Mouse (Mus musculus): Measurements from ENCODE around the gene Dlg2. TPM values are rescaled to one million over a fixed set of nuclear protein-coding genes. Genes with fewer than 3 reads are reported as not detected.

Dlg2 gene
- polyA plus RNA-seq, 1 experiment: 1.7 TPM

DNA sequence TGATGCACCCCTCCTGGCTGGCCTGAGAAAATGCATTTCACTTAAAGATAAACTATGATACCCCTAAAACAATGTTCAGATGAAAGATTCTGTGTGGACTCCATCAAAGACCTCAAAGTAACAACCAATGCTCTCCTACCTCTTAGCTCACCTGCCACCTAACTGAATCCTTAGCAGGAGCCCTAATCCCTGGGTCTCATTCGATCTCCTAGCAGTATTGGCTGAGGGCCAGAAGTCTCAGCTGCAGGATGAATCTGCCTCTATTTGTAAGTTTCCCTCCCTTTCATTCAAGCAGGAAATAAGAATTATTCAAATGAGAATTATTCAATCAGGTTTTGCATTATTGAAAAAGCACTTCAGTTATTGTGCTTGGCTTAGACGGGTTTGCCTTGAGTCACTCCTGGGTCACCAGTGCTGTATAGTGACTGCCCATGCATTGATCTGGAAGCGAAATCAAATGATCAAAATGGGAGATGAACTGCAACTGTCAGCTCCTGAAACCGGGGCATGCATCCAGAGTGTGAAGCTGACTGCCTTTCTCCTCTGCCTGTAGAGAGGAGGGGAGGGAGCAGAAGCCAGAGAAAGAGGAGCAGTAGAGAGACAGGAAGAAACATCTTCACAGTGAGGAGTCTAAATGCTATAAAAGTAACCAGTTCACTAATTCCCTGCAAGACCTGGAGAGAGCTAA, 1924.7 kb downstream of the Dlg2 start:
- 73% methylated on average over 4 of the region's 4 CpGs for WGBS

DNA sequence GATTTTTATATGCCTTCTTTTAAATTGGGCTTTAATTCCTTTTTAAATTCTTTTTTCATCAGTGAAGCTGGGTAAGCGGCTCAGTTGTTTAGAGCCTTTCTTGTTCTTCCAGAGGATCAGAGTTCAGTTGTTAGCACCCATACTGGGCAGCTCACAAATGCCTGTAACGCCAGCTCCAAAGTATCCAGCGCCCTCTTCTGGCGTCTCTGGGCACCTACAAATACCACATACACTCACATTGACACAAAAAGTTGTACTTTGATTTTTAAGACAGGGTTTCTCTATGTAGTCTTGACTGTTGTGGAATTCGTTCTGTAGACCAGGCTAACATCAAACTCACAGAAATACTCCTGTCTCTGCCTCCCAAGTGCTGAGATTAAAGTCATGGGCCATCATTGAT, 1932.0 kb downstream of the Dlg2 start:
- H3K27me3 ChIP-seq (ENCODE audit: control insufficient read depth, insufficient read depth, low read length): no peaks in the 10 kb centered on the region
- no peak for TF ChIP-seq CTCF (IDR thresholded peaks at IDR 0.05; ENCODE audit: extremely low read depth, insufficient read depth, insufficient read length, insufficient replicate concordance)
- TF ChIP-seq POLR2A (IDR thresholded peaks at IDR 0.05; ENCODE audit: low read depth, low read length): no peak
- 76% methylated on average over 5 of the region's 5 CpGs for WGBS

More for the DNA sequence above, 1924.7 kb downstream of the Dlg2 start:
- Histone ChIP-seq H3K4me3 (ENCODE audit: extremely low read depth, insufficient read depth, insufficient read length) (no peak overlapping the region), H3K27ac (ENCODE audit: insufficient read depth, low read length) (no peak overlapping the region), H3K36me3 (ENCODE audit: control insufficient read depth, insufficient read depth, low read length) (no peaks in the 10 kb centered on the region), H3K27me3 (ENCODE audit: control insufficient read depth, insufficient read depth, low read length) (no peaks in the 10 kb centered on the region), H3K4me1 (ENCODE audit: control insufficient read depth, insufficient read depth, insufficient read length) (no peaks in the 10 kb centered on the region)
- TF ChIP-seq POLR2A (IDR thresholded peaks at IDR 0.05; ENCODE audit: low read depth, low read length) (no peak), CTCF (IDR thresholded peaks at IDR 0.05; ENCODE audit: extremely low read depth, insufficient read depth, insufficient read length, insufficient replicate concordance) (no peak)
- no peak for DNase-seq (ENCODE audit: low read depth in 1 of 2, low spot score in 2 of 2)

DNA sequence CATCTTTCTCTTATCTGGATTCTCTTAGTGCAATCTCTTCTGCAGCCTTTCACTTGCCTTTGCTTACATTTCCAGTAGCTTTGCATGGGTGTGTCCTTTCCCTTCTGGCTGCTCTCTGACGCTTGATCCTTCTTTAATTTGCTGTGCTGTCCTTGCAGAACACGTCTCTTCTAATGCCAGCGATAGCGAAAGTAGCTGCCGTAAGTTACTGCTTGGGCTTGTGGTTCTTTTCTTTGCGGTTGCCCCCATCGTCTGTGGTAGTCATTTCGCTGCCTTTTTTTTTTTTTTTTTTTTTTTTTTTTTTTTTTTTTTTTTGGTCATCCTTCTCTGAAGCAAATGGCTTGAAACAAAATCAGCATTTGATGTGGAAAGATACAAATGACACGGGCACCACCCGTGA, 1944.0 kb downstream of the Dlg2 start:
- WGBS: 20% methylated on average over 10 of the region's 10 CpGs
- no peak for DNase-seq (ENCODE audit: low read depth in 1 of 2, low spot score in 2 of 2)
- H3K4me1 ChIP-seq (ENCODE audit: control insufficient read depth, insufficient read depth, insufficient read length): no peaks in the 10 kb centered on the region
- no peak overlapping the region; the same call in none of the 2 replicates for H3K4me3 ChIP-seq (ENCODE audit: extremely low read depth, insufficient read depth, insufficient read length)
- H3K27me3 ChIP-seq (ENCODE audit: control insufficient read depth, insufficient read depth, low read length): no peaks in the 10 kb centered on the region
- no peak for TF ChIP-seq POLR2A (IDR thresholded peaks at IDR 0.05; ENCODE audit: low read depth, low read length)
- no peak for TF ChIP-seq CTCF (IDR thresholded peaks at IDR 0.05; ENCODE audit: extremely low read depth, insufficient read depth, insufficient read length, insufficient replicate concordance)
- no peak overlapping the region for H3K27ac ChIP-seq (ENCODE audit: insufficient read depth, low read length)
- no peaks in the 10 kb centered on the region for H3K36me3 ChIP-seq (ENCODE audit: control insufficient read depth, insufficient read depth, low read length)

More for the DNA sequence above, 1932.0 kb downstream of the Dlg2 start:
- Histone ChIP-seq H3K4me1 (ENCODE audit: control insufficient read depth, insufficient read depth, insufficient read length) (no peaks in the 10 kb centered on the region), H3K27ac (ENCODE audit: insufficient read depth, low read length) (no peak overlapping the region), H3K4me3 (ENCODE audit: extremely low read depth, insufficient read depth, insufficient read length) (no peak overlapping the region), H3K36me3 (ENCODE audit: control insufficient read depth, insufficient read depth, low read length) (no peaks in the 10 kb centered on the region)
- no peak for DNase-seq (ENCODE audit: low read depth in 1 of 2, low spot score in 2 of 2)

DNA sequence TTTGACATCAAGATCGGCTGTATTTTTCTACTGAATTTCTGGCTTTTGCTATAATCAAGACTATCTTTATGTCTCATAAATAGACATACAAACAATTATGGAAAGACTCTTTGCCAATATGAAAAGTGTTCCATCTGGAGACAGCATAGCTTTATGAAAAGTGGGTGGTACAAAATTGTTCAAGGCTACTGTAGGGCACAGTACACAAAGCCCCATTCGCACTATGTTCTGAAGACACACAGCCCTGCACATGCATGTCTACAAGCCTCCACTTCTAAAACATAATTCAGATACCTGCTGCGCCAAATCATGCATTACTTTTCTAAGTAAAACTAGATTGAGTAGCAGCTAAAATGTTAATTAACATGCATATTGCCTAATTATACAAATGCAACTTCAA, 1946.5 kb downstream of the Dlg2 start:
- DNase-seq (ENCODE audit: low read depth in 1 of 2, low spot score in 2 of 2): no peak
- Histone ChIP-seq H3K27ac (ENCODE audit: insufficient read depth, low read length) (no peak overlapping the region), H3K4me3 (ENCODE audit: extremely low read depth, insufficient read depth, insufficient read length) (no peak overlapping the region), H3K27me3 (ENCODE audit: control insufficient read depth, insufficient read depth, low read length) (no peaks in the 10 kb centered on the region), H3K4me1 (ENCODE audit: control insufficient read depth, insufficient read depth, insufficient read length) (no peaks in the 10 kb centered on the region), H3K36me3 (ENCODE audit: control insufficient read depth, insufficient read depth, low read length) (no peaks in the 10 kb centered on the region)
- TF ChIP-seq POLR2A (IDR thresholded peaks at IDR 0.05; ENCODE audit: low read depth, low read length) (no peak), CTCF (IDR thresholded peaks at IDR 0.05; ENCODE audit: extremely low read depth, insufficient read depth, insufficient read length, insufficient replicate concordance) (no peak)
- 80% methylated on average over 3 of the region's 3 CpGs for WGBS

DNA sequence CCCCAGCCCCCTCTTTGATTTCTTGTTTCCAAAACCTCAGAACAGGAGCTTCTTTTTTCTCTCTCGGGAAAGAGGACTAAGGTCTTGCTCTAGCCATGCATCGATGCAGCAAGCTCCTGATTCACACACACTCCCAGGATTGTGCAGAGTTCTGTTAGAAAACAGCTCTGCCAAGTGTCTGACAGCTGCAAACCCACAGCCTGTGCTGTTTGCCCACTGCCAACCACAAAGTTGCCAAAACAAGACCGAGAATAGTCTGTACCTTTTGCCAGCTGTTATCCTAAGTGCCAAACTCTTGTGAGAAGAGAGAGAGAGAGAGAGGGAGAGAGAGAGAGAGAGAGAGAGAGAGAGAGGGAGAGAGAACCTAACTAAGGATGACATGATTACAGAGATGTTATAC, 1948.2 kb downstream of the Dlg2 start:
- Histone ChIP-seq H3K36me3 (ENCODE audit: control insufficient read depth, insufficient read depth, low read length) (no peaks in the 10 kb centered on the region), H3K27ac (ENCODE audit: insufficient read depth, low read length) (no peak overlapping the region), H3K4me3 (ENCODE audit: extremely low read depth, insufficient read depth, insufficient read length) (no peak overlapping the region), H3K27me3 (ENCODE audit: control insufficient read depth, insufficient read depth, low read length) (no peaks in the 10 kb centered on the region), H3K4me1 (ENCODE audit: control insufficient read depth, insufficient read depth, insufficient read length) (no peaks in the 10 kb centered on the region)
- TF ChIP-seq CTCF (IDR thresholded peaks at IDR 0.05; ENCODE audit: extremely low read depth, insufficient read depth, insufficient read length, insufficient replicate concordance): no peak
- TF ChIP-seq POLR2A (IDR thresholded peaks at IDR 0.05; ENCODE audit: low read depth, low read length): no peak
- WGBS: 22% methylated on average over 3 of the region's 3 CpGs
- no peak for DNase-seq (ENCODE audit: low read depth in 1 of 2, low spot score in 2 of 2)

DNA sequence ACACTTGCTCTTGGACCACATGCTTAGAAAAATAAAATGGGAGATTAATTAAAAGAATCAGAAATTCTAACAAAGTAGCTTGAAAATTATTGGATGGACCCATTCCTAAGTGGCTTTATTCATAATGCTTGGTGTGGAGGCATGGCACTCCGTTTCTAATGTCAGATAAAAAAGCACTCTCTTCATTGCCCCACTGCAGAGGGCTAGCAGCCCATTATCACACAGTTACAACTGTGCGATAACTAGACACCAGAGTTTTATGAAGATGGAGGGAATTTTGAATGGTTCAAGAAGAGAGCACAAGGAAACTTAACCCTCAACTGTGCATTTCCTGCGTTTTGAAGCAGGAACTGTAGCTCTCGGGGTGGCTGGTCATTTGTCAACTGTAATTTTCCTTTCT, 1950.8 kb downstream of the Dlg2 start:
- WGBS: 48% methylated on average over 4 of the region's 4 CpGs
- Histone ChIP-seq H3K4me1 (ENCODE audit: control insufficient read depth, insufficient read depth, insufficient read length) (no peaks in the 10 kb centered on the region), H3K36me3 (ENCODE audit: control insufficient read depth, insufficient read depth, low read length) (no peaks in the 10 kb centered on the region), H3K27me3 (ENCODE audit: control insufficient read depth, insufficient read depth, low read length) (no peaks in the 10 kb centered on the region), H3K27ac (ENCODE audit: insufficient read depth, low read length) (no peak overlapping the region), H3K4me3 (ENCODE audit: extremely low read depth, insufficient read depth, insufficient read length) (no peak overlapping the region)
- TF ChIP-seq CTCF (IDR thresholded peaks at IDR 0.05; ENCODE audit: extremely low read depth, insufficient read depth, insufficient read length, insufficient replicate concordance): no peak
- TF ChIP-seq POLR2A (IDR thresholded peaks at IDR 0.05; ENCODE audit: low read depth, low read length): no peak
- DNase-seq (ENCODE audit: low read depth in 1 of 2, low spot score in 2 of 2): no peak

DNA sequence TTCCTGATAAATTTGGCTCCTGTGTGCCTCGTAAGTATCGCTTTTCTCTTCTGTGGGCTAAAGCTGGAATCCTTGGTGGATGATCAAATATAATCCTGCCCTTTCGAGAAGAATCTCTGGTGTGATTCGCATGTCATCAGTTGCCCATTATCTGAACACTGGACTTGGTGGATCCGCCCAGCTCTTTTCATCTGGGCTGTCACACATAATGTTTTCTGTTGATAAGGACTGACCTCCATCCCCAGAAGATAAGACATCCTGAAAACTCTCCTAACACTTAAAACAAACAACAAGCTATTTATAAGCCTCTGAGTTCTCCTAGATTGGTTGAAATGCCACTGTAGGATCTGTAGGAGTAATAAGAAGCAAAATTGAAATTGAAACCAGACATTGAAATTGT, 1952.2 kb downstream of the Dlg2 start:
- Histone ChIP-seq H3K4me1 (ENCODE audit: control insufficient read depth, insufficient read depth, insufficient read length) (no peaks in the 10 kb centered on the region), H3K27me3 (ENCODE audit: control insufficient read depth, insufficient read depth, low read length) (no peaks in the 10 kb centered on the region), H3K27ac (ENCODE audit: insufficient read depth, low read length) (no peak overlapping the region), H3K4me3 (ENCODE audit: extremely low read depth, insufficient read depth, insufficient read length) (no peak overlapping the region), H3K36me3 (ENCODE audit: control insufficient read depth, insufficient read depth, low read length) (no peaks in the 10 kb centered on the region)
- DNase-seq (ENCODE audit: low read depth in 1 of 2, low spot score in 2 of 2): no peak
- TF ChIP-seq POLR2A (IDR thresholded peaks at IDR 0.05; ENCODE audit: low read depth, low read length) (no peak), CTCF (IDR thresholded peaks at IDR 0.05; ENCODE audit: extremely low read depth, insufficient read depth, insufficient read length, insufficient replicate concordance) (no peak)
- 87% methylated on average over 5 of the region's 5 CpGs for WGBS
